In genomic region chr5:54238646-54239167, GRCm38 (mm10) we compare ENCODE assay signal across 17 mouse cellular contexts.
DNase-seq lines count a peak whose midpoint lies in the region; ATAC-seq and TF ChIP-seq lines count a peak whose summit lies in the region.
"Had no signal": no experiment of that assay in that cellular context is flagged by ENCODE, and none has a peak within 500 bp of the region (broad histone marks: within the 10 kb centered on the region; RNA-seq: fewer than 3 reads in every experiment).

No protein-coding gene starts in this region.

- no peaks in the 10 kb centered on the region for H3K9me3 ChIP-seq in forebrain, embryonic 14.5 days (replicated peaks; ENCODE audit: control insufficient read depth, low read length)
- no peaks in the 10 kb centered on the region for H3K9me3 ChIP-seq in forebrain, embryonic 16.5 days (ENCODE audit: control insufficient read depth, low read length)
- H3K9me3 ChIP-seq: embryonic facial prominence, embryonic 13.5 days; forebrain, embryonic 15.5 days; heart, embryonic 12.5 days; hindbrain, embryonic 12.5 days had no signal

- ATAC-seq in forebrain, embryonic 14.5 days, result peak; percentile 62; the same call in 1 of the 2 replicates
- no peak for ATAC-seq in forebrain, embryonic 16.5 days
- ATAC-seq: forebrain, embryonic 15.5 days; hindbrain, postnatal 0 days had no signal

- H3K4me1 ChIP-seq in forebrain, embryonic 14.5 days (ENCODE audit: control insufficient read depth, insufficient read depth, low read length), result no peaks in the 10 kb centered on the region
- no peaks in the 10 kb centered on the region for H3K4me1 ChIP-seq in forebrain, embryonic 16.5 days (replicated peaks; ENCODE audit: control insufficient read depth, insufficient read depth, low read length)
- H3K4me1 ChIP-seq: forebrain, embryonic 15.5 days; hindbrain, embryonic 12.5 days had no signal

- no peak for TF ChIP-seq POLR2A in brain, embryonic 14.5 days (IDR thresholded peaks at IDR 0.05; ENCODE audit: borderline replicate concordance, extremely low read depth, insufficient read depth, insufficient read length, poor library complexity, severe bottlenecking)

- intact Hi-C loops in left cerebral cortex, adult 2 months (cut with DNase I), result loop anchor here (5.0 to 10.0 kb wide), 5 partner anchors 199 to 1206 kb away; no protein-coding TSS in a partner anchor
- intact Hi-C loops in left cerebral cortex, postnatal 25 days (cut with DNase I), result no loop called here

- H3K36me3 ChIP-seq in forebrain, embryonic 14.5 days (ENCODE audit: control insufficient read depth, insufficient read depth, low read length), result no peaks in the 10 kb centered on the region
- no peaks in the 10 kb centered on the region for H3K36me3 ChIP-seq in forebrain, embryonic 16.5 days (ENCODE audit: control insufficient read depth, insufficient read depth)
- H3K36me3 ChIP-seq: embryonic facial prominence, embryonic 13.5 days; forebrain, embryonic 15.5 days; heart, embryonic 12.5 days; hindbrain, embryonic 12.5 days had no signal

- no peak overlapping the region for H3K4me2 ChIP-seq in forebrain, embryonic 14.5 days (ENCODE audit: low read length)
- no peak overlapping the region for H3K4me2 ChIP-seq in forebrain, embryonic 16.5 days (ENCODE audit: low read length)
- H3K4me2 ChIP-seq: embryonic facial prominence, embryonic 13.5 days; forebrain, embryonic 15.5 days; heart, embryonic 12.5 days; hindbrain, embryonic 12.5 days had no signal

- DNase-seq in forebrain, embryonic 14.5 days (ENCODE audit: low spot score), result peak; percentile 22
- no peak for DNase-seq in left cerebral cortex, adult 2 months (ENCODE audit: extremely low spot score in 1 of 2, low spot score in 2 of 2)
- DNase-seq in left cerebral cortex, postnatal 25 days (ENCODE audit: low spot score in 2 of 2), result no peak
- DNase-seq in brain, embryonic 14.5 days (ENCODE audit: low read depth), result peak; percentile 62
- DNase-seq in hindlimb bud, embryonic 11.5 days (ENCODE audit: extremely low spot score, low read depth, low spot score), result peak; percentile 18
- no peak for DNase-seq in ovary, postnatal 10 days (ENCODE audit: low spot score)
- DNase-seq: adrenal gland, postnatal 10 days; cerebellum, adult 11-12 months; cerebellum, adult 9-10 months; cerebellum, postnatal 25 days; gastrocnemius, postnatal 14 days had no signal

- H3K27me3 ChIP-seq in forebrain, embryonic 14.5 days (replicated peaks; ENCODE audit: control insufficient read depth, insufficient read depth, low read length), result no peaks in the 10 kb centered on the region
- H3K27me3 ChIP-seq in forebrain, embryonic 16.5 days (replicated peaks; ENCODE audit: control insufficient read depth, insufficient read depth, low read length), result no peaks in the 10 kb centered on the region
- H3K27me3 ChIP-seq: embryonic facial prominence, embryonic 13.5 days; forebrain, embryonic 15.5 days; heart, embryonic 12.5 days; hindbrain, embryonic 12.5 days had no signal

- H3K4me3 ChIP-seq in forebrain, embryonic 14.5 days (ENCODE audit: low read depth, low read length), result no peak overlapping the region
- H3K4me3 ChIP-seq in forebrain, embryonic 16.5 days (replicated peaks; ENCODE audit: low read length), result no peak overlapping the region
- no peak overlapping the region for H3K4me3 ChIP-seq in left cerebral cortex, adult 2 months
- H3K4me3 ChIP-seq: embryonic facial prominence, embryonic 13.5 days; forebrain, embryonic 15.5 days; heart, embryonic 12.5 days; hindbrain, embryonic 12.5 days had no signal

- TF ChIP-seq CTCF in left cerebral cortex, adult 2 months (IDR thresholded peaks at IDR 0.05), result no peak
- TF ChIP-seq CTCF in brain, embryonic 14.5 days (IDR thresholded peaks at IDR 0.05; ENCODE audit: borderline replicate concordance, extremely low read depth, insufficient read depth, insufficient read length), result no peak

- H3K9ac ChIP-seq in forebrain, embryonic 14.5 days (ENCODE audit: low read length), result no peak overlapping the region
- H3K9ac ChIP-seq in forebrain, embryonic 16.5 days (replicated peaks; ENCODE audit: low read depth, low read length), result no peak overlapping the region
- H3K9ac ChIP-seq: embryonic facial prominence, embryonic 13.5 days; forebrain, embryonic 15.5 days; heart, embryonic 12.5 days; hindbrain, embryonic 12.5 days had no signal

- H3K27ac ChIP-seq in forebrain, embryonic 14.5 days (ENCODE audit: low read depth, low read length), result no peak overlapping the region
- H3K27ac ChIP-seq in forebrain, embryonic 16.5 days (ENCODE audit: low read length), result no peak overlapping the region
- peak overlapping the region; percentile 86 for H3K27ac ChIP-seq in left cerebral cortex, adult 2 months
- H3K27ac ChIP-seq: embryonic facial prominence, embryonic 13.5 days; forebrain, embryonic 15.5 days; hindbrain, embryonic 12.5 days; hindbrain, postnatal 0 days had no signal

- 41% methylated on average over 3 of the region's 3 CpGs for WGBS in forebrain, embryonic 14.5 days
- 44% methylated on average over 3 of the region's 3 CpGs for WGBS in forebrain, embryonic 16.5 days

Comparison
In these comparisons a context has a peak if more than half of its experiments do, and no peak if none do; other contexts are left out.
1. DNase-seq: peak in forebrain, embryonic 14.5 days (single experiment), brain, embryonic 14.5 days (single experiment) and hindlimb bud, embryonic 11.5 days (single experiment); none in left cerebral cortex, adult 2 months (0 of 2), left cerebral cortex, postnatal 25 days (0 of 2) and ovary, postnatal 10 days (single experiment).